32 mouse cellular contexts compared by ENCODE assay signal in the genomic region with DNA sequence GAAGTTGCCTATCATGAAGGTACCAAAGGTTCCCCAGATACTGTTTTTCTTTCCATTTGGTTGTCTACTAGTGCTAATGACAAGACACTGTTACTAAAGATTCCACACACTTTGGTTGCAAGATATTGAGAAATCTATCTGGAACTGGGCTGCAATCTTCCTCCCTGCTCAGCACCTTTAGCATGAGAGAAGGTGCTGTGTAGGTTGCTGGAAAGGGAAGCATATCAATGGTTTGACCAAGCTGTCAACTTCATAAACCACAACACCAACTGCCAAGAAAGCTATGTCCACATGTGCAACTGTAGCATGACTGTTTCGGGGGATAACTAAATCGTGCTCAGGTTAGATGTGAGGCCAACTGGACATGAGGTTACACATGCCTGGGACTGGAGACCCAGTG. TPM values are rescaled to one million over a fixed set of nuclear protein-coding genes. Genes with fewer than 3 reads are reported as not detected.
A peak's percentile ranks its signal among the peaks of the same experiment; 100 is the strongest.
DNase-seq lines count a peak whose midpoint lies in the region; ATAC-seq lines count a peak whose summit lies in the region.
"Had no signal": no experiment of that assay in that cellular context is flagged by ENCODE, and none has a peak within 500 bp of the region (broad histone marks: within the 10 kb centered on the region; RNA-seq: fewer than 3 reads in every experiment).

No protein-coding gene starts in this region.

- no peak overlapping the region for H3K9ac ChIP-seq in heart, embryonic 11.5 days (ENCODE audit: low read depth, low read length)
- H3K9ac ChIP-seq: embryonic facial prominence, embryonic 12.5 days; forebrain, embryonic 13.5 days; forebrain, embryonic 15.5 days; forebrain, postnatal 0 days had no signal

- DNase-seq in 416B (ENCODE audit: low read depth) = peak; percentile 1
- peak; percentile 3 for DNase-seq in c-Kit-positive CD71-negative TER-119-negative erythroid progenitor cells, embryonic 14.5 days (ENCODE audit: low read depth)
- no peak for DNase-seq in adrenal gland, adult 8-10 months
- no peak for DNase-seq in cerebellum, adult 8-10 months
- DNase-seq in heart, adult 9 months (ENCODE audit: low spot score in 2 of 2) = no peak
- DNase-seq: adrenal gland, postnatal 10 days; adrenal gland, postnatal 25 days; B cell, adult 2 months; cerebellum, adult 11-12 months; cerebellum, adult 2 months; cerebellum, adult 9-11 months; cerebellum, postnatal 14 days; cerebellum, postnatal 36 days; forebrain, postnatal 0 days had no signal

- no peaks in the 10 kb centered on the region for H3K36me3 ChIP-seq in heart, embryonic 11.5 days (ENCODE audit: control insufficient read depth, insufficient read depth, low read length)
- H3K36me3 ChIP-seq: embryonic facial prominence, embryonic 10.5 days; embryonic facial prominence, embryonic 12.5 days; forebrain, embryonic 15.5 days; G1E had no signal

- no peak overlapping the region for H3K4me3 ChIP-seq in heart, embryonic 11.5 days (ENCODE audit: low read depth, low read length)
- H3K4me3 ChIP-seq: embryonic facial prominence, embryonic 10.5 days; embryonic facial prominence, embryonic 12.5 days; forebrain, embryonic 13.5 days; forebrain, embryonic 15.5 days had no signal

- ATAC-seq in granulocyte monocyte progenitor cell, adult 5-6 weeks (replicated peaks; ENCODE audit: poor library complexity, severe bottlenecking) = peak; percentile 94
- peak; percentile 58; the same call in 1 of the 2 replicates for ATAC-seq in megakaryocyte, adult 5-6 weeks (ENCODE audit: poor library complexity, severe bottlenecking)
- no peak for ATAC-seq in heart, embryonic 11.5 days (replicated peaks; ENCODE audit: insufficient number of reproducible peaks, low FRiP score, low TSS enrichment)
- ATAC-seq: activated CD4-positive, CD25-positive, alpha-beta regulatory T cell, adult 4 months; CD4-positive, CD25-positive, alpha-beta regulatory T cell, adult 4 months; forebrain, embryonic 13.5 days; forebrain, embryonic 15.5 days; forebrain, postnatal 0 days; Patski had no signal

- no peak overlapping the region for H3K27ac ChIP-seq in heart, embryonic 11.5 days (ENCODE audit: low read depth, low read length)
- H3K27ac ChIP-seq: embryonic facial prominence, embryonic 10.5 days; embryonic facial prominence, embryonic 12.5 days; forebrain, embryonic 13.5 days; forebrain, embryonic 15.5 days had no signal

- no peaks in the 10 kb centered on the region for H3K4me1 ChIP-seq in heart, embryonic 11.5 days (ENCODE audit: control insufficient read depth, insufficient read depth, low read length)
- H3K4me1 ChIP-seq: embryonic facial prominence, embryonic 10.5 days; embryonic facial prominence, embryonic 12.5 days; forebrain, embryonic 13.5 days; forebrain, embryonic 15.5 days had no signal

- H3K9me3 ChIP-seq in heart, embryonic 11.5 days (replicated peaks; ENCODE audit: control insufficient read depth, low read length) = no peaks in the 10 kb centered on the region
- H3K9me3 ChIP-seq: embryonic facial prominence, embryonic 10.5 days; embryonic facial prominence, embryonic 12.5 days; forebrain, embryonic 13.5 days; forebrain, embryonic 15.5 days had no signal

- H3K4me2 ChIP-seq in heart, embryonic 11.5 days = no peak overlapping the region
- H3K4me2 ChIP-seq: embryonic facial prominence, embryonic 12.5 days; forebrain, embryonic 13.5 days; forebrain, embryonic 15.5 days had no signal

- H3K27me3 ChIP-seq in heart, embryonic 11.5 days (ENCODE audit: control insufficient read depth, insufficient read depth, low read length) = no peaks in the 10 kb centered on the region
- H3K27me3 ChIP-seq: CH12.LX; embryonic facial prominence, embryonic 12.5 days; forebrain, embryonic 13.5 days; forebrain, embryonic 15.5 days had no signal

- WGBS in heart, embryonic 11.5 days (ENCODE audit: insufficient replicate concordance) = 66% methylated on average over 2 of the region's 2 CpGs

RNA-seq across cellular contexts. Expression of a gene that starts 7.7 kb away (rescaled TPM):
- total RNA-seq in granulocyte monocyte progenitor cell, adult 5-6 weeks (2014; fragmentation: Nextera tagmentation) = not detected in 2 replicates
- not detected in 2 replicates for total RNA-seq in granulocyte monocyte progenitor cell, adult 5-6 weeks (2017)
- not detected in 2 replicates for total RNA-seq in megakaryocyte, adult 5-6 weeks (2015)
- total RNA-seq in megakaryocyte, adult 5-6 weeks (2017) = not detected in 2 replicates
- total RNA-seq in adrenal gland, adult 8-10 months (2022) = not detected
- polyA plus RNA-seq in heart, embryonic 11.5 days (2014; fragmentation: Nextera tagmentation; extraction: Ambion mirVana) = not detected in 2 replicates
- total RNA-seq: adrenal gland, adult 18-20 months; adrenal gland, postnatal 10 days; adrenal gland, postnatal 25 days; adrenal gland, postnatal 4 days; CH12.LX; forebrain, postnatal 0 days; G1E had no signal
- polyA plus RNA-seq: activated CD4-positive, CD25-positive, alpha-beta regulatory T cell, adult 4 months; brain, embryonic 14.5 days; cerebellum, adult 2 months; cortical plate, adult 2 months; embryonic facial prominence, embryonic 10.5 days; embryonic facial prominence, embryonic 12.5 days; embryonic facial prominence, embryonic 14.5 days; forebrain, embryonic 11.5 days; forebrain, embryonic 13.5 days; forebrain, postnatal 0 days; G1E; Patski had no signal

Comparison
In these comparisons a context has a peak if more than half of its experiments do, and no peak if none do; other contexts are left out.
1. DNase-seq: peak in 416B (single experiment) and c-Kit-positive CD71-negative TER-119-negative erythroid progenitor cells, embryonic 14.5 days (single experiment); none in adrenal gland, adult 8-10 months (single experiment), cerebellum, adult 8-10 months (single experiment) and heart, adult 9 months (0 of 2).